Comparison of ENCODE assay signal across 10 mouse cellular contexts in the genomic region with DNA sequence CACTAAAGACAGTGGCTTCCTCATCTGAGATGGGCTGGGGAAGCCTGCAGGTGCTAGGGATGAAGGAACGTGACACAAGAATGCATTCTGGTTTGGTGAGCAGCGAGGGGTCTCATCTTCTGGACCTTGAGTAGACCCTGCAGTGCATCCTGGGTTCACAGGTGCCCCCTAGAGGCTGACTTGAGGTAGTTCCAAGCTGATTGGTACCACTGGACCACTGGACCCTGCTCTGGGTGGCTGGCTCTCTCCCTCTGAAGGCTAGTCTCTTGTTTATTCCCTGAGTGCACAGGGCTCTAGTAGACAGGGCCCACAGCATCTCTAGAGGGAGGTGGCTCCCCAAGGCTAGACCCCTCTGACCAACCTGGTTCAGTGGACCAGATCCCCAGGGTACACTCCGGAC. TPM values are rescaled to one million over a fixed set of nuclear protein-coding genes. Genes with fewer than 3 reads are reported as not detected.
A peak's percentile ranks its signal among the peaks of the same experiment; 100 is the strongest.
DNase-seq lines count a peak whose midpoint lies in the region; ATAC-seq and TF ChIP-seq lines count a peak whose summit lies in the region.
"Had no signal": no experiment of that assay in that cellular context is flagged by ENCODE, and none has a peak within 500 bp of the region (broad histone marks: within the 10 kb centered on the region; RNA-seq: fewer than 3 reads in every experiment).

No protein-coding gene starts in this region.

- 72% methylated on average over 3 of the region's 3 CpGs for WGBS in forebrain, postnatal 0 days
- WGBS in forebrain, embryonic 15.5 days: 69% methylated on average over 3 of the region's 3 CpGs
- WGBS in stomach, embryonic 16.5 days: 72% methylated on average over 3 of the region's 3 CpGs

- peaks cover 17% of the 10 kb centered on the region; the same call in 1 of the 2 replicates for H3K4me1 ChIP-seq in forebrain, postnatal 0 days (ENCODE audit: insufficient read depth)
- H3K4me1 ChIP-seq in forebrain, embryonic 15.5 days: peaks cover 72% of the 10 kb centered on the region
- H3K4me1 ChIP-seq in stomach, embryonic 16.5 days (ENCODE audit: control insufficient read depth, insufficient read depth, low read length): peaks cover 36% of the 10 kb centered on the region; the same call in 1 of the 2 replicates

- no peaks in the 10 kb centered on the region for H3K27me3 ChIP-seq in forebrain, postnatal 0 days (ENCODE audit: insufficient read depth, low read length)
- H3K27me3 ChIP-seq in forebrain, embryonic 15.5 days: no peaks in the 10 kb centered on the region
- no peaks in the 10 kb centered on the region for H3K27me3 ChIP-seq in stomach, embryonic 16.5 days (ENCODE audit: control insufficient read depth, insufficient read depth, low read length)

- no peak overlapping the region for H3K4me2 ChIP-seq in forebrain, postnatal 0 days (ENCODE audit: low read depth)
- no peak overlapping the region for H3K4me2 ChIP-seq in forebrain, embryonic 15.5 days (replicated peaks)
- no peak overlapping the region for H3K4me2 ChIP-seq in stomach, embryonic 16.5 days (ENCODE audit: low read depth, low read length)
- H3K4me2 ChIP-seq: lung, embryonic 15.5 days had no signal

- no peak for DNase-seq in forebrain, postnatal 0 days
- DNase-seq in lung, postnatal 10 days: peak; percentile 35
- no peak for DNase-seq in lung, postnatal 25 days (ENCODE audit: low spot score)
- peak; percentile 71 for DNase-seq in cerebellum, adult 9-11 months
- no peak for DNase-seq in urinary bladder, postnatal 36 days (ENCODE audit: low spot score in 2 of 2)
- DNase-seq in ovary, postnatal 14 days (ENCODE audit: low spot score): no peak
- DNase-seq: right cerebral cortex, postnatal 14 days had no signal

- no peaks in the 10 kb centered on the region for H3K36me3 ChIP-seq in forebrain, postnatal 0 days (ENCODE audit: insufficient read depth)
- no peaks in the 10 kb centered on the region for H3K36me3 ChIP-seq in forebrain, embryonic 15.5 days
- H3K36me3 ChIP-seq in stomach, embryonic 16.5 days (ENCODE audit: control insufficient read depth, insufficient read depth, low read length): no peaks in the 10 kb centered on the region
- H3K36me3 ChIP-seq: lung, embryonic 15.5 days had no signal

- H3K4me3 ChIP-seq in forebrain, postnatal 0 days (ENCODE audit: low read depth, low read length): no peak overlapping the region
- H3K4me3 ChIP-seq in forebrain, embryonic 15.5 days: no peak overlapping the region
- H3K4me3 ChIP-seq in stomach, embryonic 16.5 days (replicated peaks; ENCODE audit: low read length): no peak overlapping the region
- H3K4me3 ChIP-seq: lung, embryonic 15.5 days had no signal

- TF ChIP-seq CTCF in forebrain, postnatal 0 days (IDR thresholded peaks at IDR 0.05; ENCODE audit: low read depth): peak; percentile 54

- H3K9me3 ChIP-seq in forebrain, postnatal 0 days (ENCODE audit: low read length): no peaks in the 10 kb centered on the region
- H3K9me3 ChIP-seq in forebrain, embryonic 15.5 days: no peaks in the 10 kb centered on the region
- no peaks in the 10 kb centered on the region for H3K9me3 ChIP-seq in stomach, embryonic 16.5 days (replicated peaks; ENCODE audit: control insufficient read depth, low read length)
- H3K9me3 ChIP-seq: lung, embryonic 15.5 days had no signal

- no peak for ATAC-seq in forebrain, postnatal 0 days
- ATAC-seq in forebrain, embryonic 15.5 days (replicated peaks): no peak
- no peak for ATAC-seq in stomach, embryonic 16.5 days (ENCODE audit: insufficient read depth, low FRiP score)

- H3K27ac ChIP-seq in forebrain, postnatal 0 days (ENCODE audit: low read depth, low read length): no peak overlapping the region
- H3K27ac ChIP-seq in forebrain, embryonic 15.5 days (replicated peaks): no peak overlapping the region
- peak overlapping the region; percentile 37; the same call in 1 of the 2 replicates for H3K27ac ChIP-seq in stomach, embryonic 16.5 days (ENCODE audit: low read length)
- H3K27ac ChIP-seq: lung, embryonic 15.5 days had no signal

- no peak overlapping the region for H3K9ac ChIP-seq in forebrain, postnatal 0 days
- no peak overlapping the region for H3K9ac ChIP-seq in forebrain, embryonic 15.5 days (replicated peaks)
- 0 out of 2 replicates have a peak overlapping the region, but pooled peaks have one; percentile 7 for H3K9ac ChIP-seq in stomach, embryonic 16.5 days (ENCODE audit: low read length)
- H3K9ac ChIP-seq: lung, embryonic 15.5 days had no signal

RNA-seq across cellular contexts. Expression of gene Pxylp1, which starts 6.7 kb away (rescaled TPM):
- total RNA-seq in forebrain, postnatal 0 days (2014; rRNA removed): 25.2 and 35.1 TPM in 2 replicates
- 14.9 and 22.6 TPM in 2 replicates for polyA plus RNA-seq in forebrain, postnatal 0 days (2015; fragmentation: Nextera tagmentation; extraction: Ambion mirVana)
- 33.8 and 36.6 TPM in 2 replicates for polyA plus RNA-seq in forebrain, embryonic 15.5 days (2015; fragmentation: Nextera tagmentation; extraction: Ambion mirVana)
- polyA plus RNA-seq in stomach, embryonic 16.5 days (2015; fragmentation: Nextera tagmentation; extraction: Ambion mirVana): 28.9 and 33.1 TPM in 2 replicates

Comparison
In these comparisons a context has a peak if more than half of its experiments do, and no peak if none do; other contexts are left out.
1. DNase-seq: peak in lung, postnatal 10 days (single experiment) and cerebellum, adult 9-11 months (single experiment); none in forebrain, postnatal 0 days (single experiment), lung, postnatal 25 days (single experiment), urinary bladder, postnatal 36 days (0 of 2) and ovary, postnatal 14 days (single experiment).